11 mouse cellular contexts compared by ENCODE assay signal in the genomic region with DNA sequence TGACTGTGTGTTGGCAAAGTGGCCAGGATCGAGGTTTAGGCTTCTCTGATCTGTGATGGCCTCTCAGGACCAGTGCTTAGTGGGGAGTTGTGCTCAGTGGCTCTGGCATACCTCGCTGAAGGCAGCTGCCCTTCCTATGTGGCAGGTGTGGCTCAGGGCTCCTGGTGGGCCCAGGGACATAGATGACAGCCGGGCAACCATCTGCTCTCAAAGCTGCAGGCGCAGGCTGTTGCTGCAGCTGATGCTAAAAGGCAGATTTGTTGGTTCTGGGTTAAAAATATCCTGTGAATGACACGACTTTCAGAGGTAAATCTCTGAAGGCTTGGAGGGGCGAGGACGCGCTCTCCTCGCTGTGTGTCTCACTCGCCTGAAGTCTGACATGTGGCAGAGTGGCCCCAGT.
DNase-seq lines count a peak whose midpoint lies in the region; ATAC-seq and TF ChIP-seq lines count a peak whose summit lies in the region.
"Had no signal": no experiment of that assay in that cellular context is flagged by ENCODE, and none has a peak within 500 bp of the region (broad histone marks: within the 10 kb centered on the region; RNA-seq: fewer than 3 reads in every experiment).

No protein-coding gene starts in this region.

- DNase-seq in forebrain, embryonic 10.5 days (ENCODE audit: extremely low spot score, low spot score), result no peak
- peak; percentile 72 for DNase-seq in brain, embryonic 14.5 days (ENCODE audit: low read depth)
- DNase-seq in left cerebral cortex, postnatal 36 days (ENCODE audit: low spot score in 2 of 2), result peak; percentile 18 to 43
- no peak for DNase-seq in thymus, postnatal 0 days (ENCODE audit: low spot score)
- no peak for DNase-seq in retina, embryonic 14.5 days (ENCODE audit: low spot score)
- DNase-seq: kidney, postnatal 4 days; thymus, postnatal 14 days had no signal

- peaks cover 41% of the 10 kb centered on the region for H3K4me1 ChIP-seq in forebrain, embryonic 13.5 days
- H3K4me1 ChIP-seq in forebrain, embryonic 10.5 days, result peaks cover 27% of the 10 kb centered on the region
- peaks cover 32% of the 10 kb centered on the region for H3K4me1 ChIP-seq in forebrain, embryonic 16.5 days (replicated peaks; ENCODE audit: control insufficient read depth, insufficient read depth, low read length)
- H3K4me1 ChIP-seq in intestine, embryonic 15.5 days (replicated peaks), result 0 out of 2 replicates have a peak, but pooled peaks cover 4% of the 10 kb centered on the region

- no peak for TF ChIP-seq POLR2A in brain, embryonic 14.5 days (IDR thresholded peaks at IDR 0.05; ENCODE audit: borderline replicate concordance, extremely low read depth, insufficient read depth, insufficient read length, poor library complexity, severe bottlenecking)

- ATAC-seq in forebrain, embryonic 13.5 days, result no peak
- no peak for ATAC-seq in forebrain, embryonic 16.5 days
- ATAC-seq in intestine, embryonic 15.5 days, result no peak

- H3K4me3 ChIP-seq in forebrain, embryonic 13.5 days, result no peak overlapping the region
- H3K4me3 ChIP-seq in forebrain, embryonic 10.5 days, result no peak overlapping the region
- H3K4me3 ChIP-seq in forebrain, embryonic 16.5 days (replicated peaks; ENCODE audit: low read length), result no peak overlapping the region
- no peak overlapping the region for H3K4me3 ChIP-seq in intestine, embryonic 15.5 days (replicated peaks)
- H3K4me3 ChIP-seq: hindbrain, embryonic 15.5 days had no signal

- H3K27ac ChIP-seq in forebrain, embryonic 13.5 days, result peak overlapping the region; percentile 35
- no peak overlapping the region for H3K27ac ChIP-seq in forebrain, embryonic 10.5 days
- 0 out of 2 replicates have a peak overlapping the region, but pooled peaks have one; percentile 8 for H3K27ac ChIP-seq in forebrain, embryonic 16.5 days (ENCODE audit: low read length)
- H3K27ac ChIP-seq in intestine, embryonic 15.5 days, result no peak overlapping the region
- H3K27ac ChIP-seq: hindbrain, embryonic 15.5 days had no signal

- no peaks in the 10 kb centered on the region for H3K27me3 ChIP-seq in forebrain, embryonic 13.5 days
- no peaks in the 10 kb centered on the region for H3K27me3 ChIP-seq in forebrain, embryonic 10.5 days (ENCODE audit: poor library complexity, severe bottlenecking)
- H3K27me3 ChIP-seq in forebrain, embryonic 16.5 days (replicated peaks; ENCODE audit: control insufficient read depth, insufficient read depth, low read length), result no peaks in the 10 kb centered on the region
- H3K27me3 ChIP-seq in intestine, embryonic 15.5 days (replicated peaks), result no peaks in the 10 kb centered on the region

- H3K36me3 ChIP-seq in forebrain, embryonic 13.5 days (ENCODE audit: poor library complexity, severe bottlenecking), result no peaks in the 10 kb centered on the region
- 0 out of 2 replicates have a peak, but pooled peaks cover 3% of the 10 kb centered on the region for H3K36me3 ChIP-seq in forebrain, embryonic 10.5 days (replicated peaks)
- no peaks in the 10 kb centered on the region for H3K36me3 ChIP-seq in forebrain, embryonic 16.5 days (ENCODE audit: control insufficient read depth, insufficient read depth)
- H3K36me3 ChIP-seq in intestine, embryonic 15.5 days, result no peaks in the 10 kb centered on the region
- H3K36me3 ChIP-seq: hindbrain, embryonic 15.5 days had no signal

- H3K9me3 ChIP-seq in forebrain, embryonic 13.5 days (replicated peaks), result no peaks in the 10 kb centered on the region
- H3K9me3 ChIP-seq in forebrain, embryonic 10.5 days, result no peaks in the 10 kb centered on the region
- H3K9me3 ChIP-seq in forebrain, embryonic 16.5 days (ENCODE audit: control insufficient read depth, low read length), result no peaks in the 10 kb centered on the region
- no peaks in the 10 kb centered on the region for H3K9me3 ChIP-seq in intestine, embryonic 15.5 days
- H3K9me3 ChIP-seq: hindbrain, embryonic 15.5 days had no signal

- no peak for TF ChIP-seq CTCF in brain, embryonic 14.5 days (IDR thresholded peaks at IDR 0.05; ENCODE audit: borderline replicate concordance, extremely low read depth, insufficient read depth, insufficient read length)

- 84% methylated on average over 10 of the region's 10 CpGs for WGBS in forebrain, embryonic 13.5 days
- WGBS in forebrain, embryonic 10.5 days, result 90% methylated on average over 10 of the region's 10 CpGs
- 51% methylated on average over 10 of the region's 10 CpGs for WGBS in forebrain, embryonic 16.5 days
- 86% methylated on average over 10 of the region's 10 CpGs for WGBS in intestine, embryonic 15.5 days

- H3K4me2 ChIP-seq in forebrain, embryonic 13.5 days, result no peak overlapping the region
- no peak overlapping the region for H3K4me2 ChIP-seq in forebrain, embryonic 16.5 days (ENCODE audit: low read length)
- H3K4me2 ChIP-seq in intestine, embryonic 15.5 days (replicated peaks), result no peak overlapping the region
- H3K4me2 ChIP-seq: hindbrain, embryonic 15.5 days had no signal

- no peak overlapping the region for H3K9ac ChIP-seq in forebrain, embryonic 13.5 days
- peak overlapping the region; percentile 4; the same call in 1 of the 2 replicates for H3K9ac ChIP-seq in forebrain, embryonic 16.5 days (replicated peaks; ENCODE audit: low read depth, low read length)
- no peak overlapping the region for H3K9ac ChIP-seq in intestine, embryonic 15.5 days
- H3K9ac ChIP-seq: hindbrain, embryonic 15.5 days had no signal

- intact Hi-C loops in left cerebral cortex, postnatal 36 days (cut with DNase I), result no loop called here

Comparison
In these comparisons a context has a peak if more than half of its experiments do, and no peak if none do; other contexts are left out.
1. H3K27ac ChIP-seq: peak in forebrain, embryonic 13.5 days (single experiment) and forebrain, embryonic 16.5 days (single experiment); none in forebrain, embryonic 10.5 days (single experiment) and intestine, embryonic 15.5 days (single experiment).
2. DNase-seq: peak in brain, embryonic 14.5 days (single experiment) and left cerebral cortex, postnatal 36 days (2 of 2); none in forebrain, embryonic 10.5 days (single experiment), thymus, postnatal 0 days (single experiment) and retina, embryonic 14.5 days (single experiment).